Mouse (Mus musculus) embryo, embryonic 11.5 days (tissue): ENCODE measurements around the gene Egfr.

ENCODE experiments used
- DNase-seq: peaks from one replicate; pipeline ENCODE4 v3.0.0-alpha.2; 2012; ENCODE audit warnings: low read depth, low spot score

The Egfr gene

GRCm38 (mm10) chr11:16900182-16900581 is 148.2 kb downstream of the Egfr start:
- DNase-seq, result no peak

- no peak for DNase-seq
Measured at GRCm38 (mm10) chr11:16900653-16901416, 148.8 kb downstream of the Egfr start.

GRCm38 (mm10) chr11:16904302-16905011 is 152.5 kb downstream of the Egfr start:
- DNase-seq, result no peak

- no peak for DNase-seq
Measured at GRCm38 (mm10) chr11:16905012-16905332, 153.0 kb downstream of the Egfr start.

- no peak for DNase-seq
Measured at GRCm38 (mm10) chr11:16906530-16906929, 154.5 kb downstream of the Egfr start.

GRCm38 (mm10) chr11:16907517-16908129 is 155.6 kb downstream of the Egfr start:
- DNase-seq, result no peak

GRCm38 (mm10) chr11:16914756-16915155 is 162.8 kb downstream of the Egfr start:
- DNase-seq, result no peak

GRCm38 (mm10) chr11:16915850-16916249 is 163.8 kb downstream of the Egfr start:
- DNase-seq, result no peak

GRCm38 (mm10) chr11:16917512-16917911 is 165.5 kb downstream of the Egfr start:
- DNase-seq, result no peak

- no peak for DNase-seq
Measured at GRCm38 (mm10) chr11:16932159-16932558, 180.2 kb downstream of the Egfr start.

- no peak for DNase-seq
Measured at GRCm38 (mm10) chr11:16935577-16936236, 183.7 kb downstream of the Egfr start.

- no peak for DNase-seq
Measured at GRCm38 (mm10) chr11:16941103-16941793, 189.2 kb downstream of the Egfr start.

- no peak for DNase-seq
Measured at GRCm38 (mm10) chr11:16941973-16942452, 190.0 kb downstream of the Egfr start.

- DNase-seq, result no peak
Measured at GRCm38 (mm10) chr11:16943016-16943415, 191.0 kb downstream of the Egfr start.

GRCm38 (mm10) chr11:16948756-16949155 is 196.8 kb downstream of the Egfr start:
- no peak for DNase-seq

- no peak for DNase-seq
Measured at GRCm38 (mm10) chr11:16950226-16950975, 198.4 kb downstream of the Egfr start.

GRCm38 (mm10) chr11:16950976-16951760 is 199.2 kb downstream of the Egfr start, which contains the start of gene Fbxo48:
Gene Fbxo48, plus strand, starts transcription at chr11:16951375.
- peak; percentile 98 for DNase-seq

GRCm38 (mm10) chr11:16951761-16952010 is 199.7 kb downstream of the Egfr start:
- no peak for DNase-seq

- DNase-seq, result no peak
Measured at GRCm38 (mm10) chr11:16956115-16956862, 204.3 kb downstream of the Egfr start.
